8 mouse cellular contexts compared by ENCODE assay signal in genomic region chr2:27886148-27886551, GRCm38 (mm10). TPM values are rescaled to one million over a fixed set of nuclear protein-coding genes. Genes with fewer than 3 reads are reported as not detected.
DNase-seq lines count a peak whose midpoint lies in the region; ATAC-seq and TF ChIP-seq lines count a peak whose summit lies in the region.

Gene Col5a1, plus strand, starts transcription at chr2:27886425.

- H3K4me2 ChIP-seq in intestine, embryonic 16.5 days (ENCODE audit: low read depth, low read length): peak within 1 kb of the TSS; percentile 87
- H3K4me2 ChIP-seq in liver, postnatal 0 days (ENCODE audit: low read depth, low read length): peak within 1 kb of the TSS; percentile 79

- H3K36me3 ChIP-seq in intestine, embryonic 16.5 days (ENCODE audit: control insufficient read depth, insufficient read depth, low read length): no peaks in the 10 kb centered on the region
- no peaks in the 10 kb centered on the region for H3K36me3 ChIP-seq in liver, postnatal 0 days (replicated peaks; ENCODE audit: insufficient read depth, low read length)

- TF ChIP-seq EP300 in liver, postnatal 0 days (IDR thresholded peaks at IDR 0.05; ENCODE audit: low read depth): no peak

- H3K4me3 ChIP-seq in intestine, embryonic 16.5 days (ENCODE audit: low read length): peak within 1 kb of the TSS; percentile 77
- peak within 1 kb of the TSS; percentile 55 for H3K4me3 ChIP-seq in liver, postnatal 0 days (ENCODE audit: low read depth, low read length)

- no peak for TF ChIP-seq CTCF in liver, postnatal 0 days (IDR thresholded peaks at IDR 0.05; ENCODE audit: low read depth)

- ATAC-seq in intestine, embryonic 16.5 days: peak; percentile 90
- peak; percentile 70 for ATAC-seq in liver, postnatal 0 days

- peaks cover 9% of the 10 kb centered on the region; the same call in 1 of the 2 replicates for H3K27me3 ChIP-seq in intestine, embryonic 16.5 days (replicated peaks; ENCODE audit: control insufficient read depth, insufficient read depth, low read length)
- peaks cover 40% of the 10 kb centered on the region for H3K27me3 ChIP-seq in liver, postnatal 0 days (ENCODE audit: insufficient read depth, low read length)

- H3K4me1 ChIP-seq in intestine, embryonic 16.5 days (ENCODE audit: control insufficient read depth, insufficient read depth, low read length): peaks cover 29% of the 10 kb centered on the region
- H3K4me1 ChIP-seq in liver, postnatal 0 days (ENCODE audit: insufficient read depth): no peaks in the 10 kb centered on the region; the same call in 1 of the 2 replicates

- H3K27ac ChIP-seq in intestine, embryonic 16.5 days (ENCODE audit: low read length): peak within 1 kb of the TSS; percentile 92
- H3K27ac ChIP-seq in liver, postnatal 0 days (ENCODE audit: low read depth): peak within 1 kb of the TSS; percentile 26; the same call in 1 of the 2 replicates

- 1% methylated on average over 41 of the region's 45 CpGs for WGBS in intestine, embryonic 16.5 days
- WGBS in liver, postnatal 0 days (ENCODE audit: insufficient replicate concordance): 1% methylated on average over 33 of the region's 45 CpGs

- peak within 1 kb of the TSS; percentile 88 for H3K9ac ChIP-seq in intestine, embryonic 16.5 days (ENCODE audit: low read depth, low read length)
- H3K9ac ChIP-seq in liver, postnatal 0 days (replicated peaks): peak within 1 kb of the TSS; percentile 41

- peak; percentile 32 to 42 for DNase-seq in layer of hippocampus, postnatal 14 days (ENCODE audit: low spot score in 2 of 2)
- no peak for DNase-seq in layer of hippocampus, adult 9-10 months (ENCODE audit: low spot score)
- peak; percentile 29 for DNase-seq in c-Kit-positive CD71-negative TER-119-negative erythroid progenitor cells, embryonic 14.5 days (ENCODE audit: low read depth)
- DNase-seq in gonadal fat pad, adult 2 months (ENCODE audit: low read depth): no peak
- peak; percentile 66 for DNase-seq in liver, postnatal 0 days
- peak; percentile 67 for DNase-seq in ovary, postnatal 14 days (ENCODE audit: low spot score)
- peak; percentile 64 to 76 for DNase-seq in urinary bladder, postnatal 36 days (ENCODE audit: low spot score in 2 of 2)

- no peaks in the 10 kb centered on the region for H3K9me3 ChIP-seq in intestine, embryonic 16.5 days (ENCODE audit: control insufficient read depth, low read length)
- H3K9me3 ChIP-seq in liver, postnatal 0 days (ENCODE audit: low read length): no peaks in the 10 kb centered on the region

RNA-seq across cellular contexts. Expression of gene Col5a1, which starts in this region (rescaled TPM):
- total RNA-seq in layer of hippocampus, postnatal 14 days (2021): 1 to 10 TPM; 5.9 to 6.1 TPM
- 35.0 and 39.3 TPM in 2 replicates for polyA plus RNA-seq in gonadal fat pad, adult 2 months (2012; rRNA removed)
- polyA plus RNA-seq in intestine, embryonic 16.5 days (2015; fragmentation: Nextera tagmentation; extraction: Ambion mirVana): 78.1 and 80.5 TPM in 2 replicates
- polyA plus RNA-seq in liver, postnatal 0 days (2015; fragmentation: Nextera tagmentation; extraction: Ambion mirVana): 9.5 and 10.9 TPM in 2 replicates

Comparison
In these comparisons a context has a peak if more than half of its experiments do, and no peak if none do; other contexts are left out.
1. DNase-seq: peak in layer of hippocampus, postnatal 14 days (2 of 2), c-Kit-positive CD71-negative TER-119-negative erythroid progenitor cells, embryonic 14.5 days (single experiment), liver, postnatal 0 days (single experiment), ovary, postnatal 14 days (single experiment) and urinary bladder, postnatal 36 days (2 of 2); none in layer of hippocampus, adult 9-10 months (single experiment) and gonadal fat pad, adult 2 months (single experiment).